Mouse (Mus musculus): Measurements from ENCODE around the gene Ndufb2. TPM values are rescaled to one million over a fixed set of nuclear protein-coding genes. Genes with fewer than 3 reads are reported as not detected.

Ndufb2 gene
- polyA plus RNA-seq, 1 experiment from 2014 or later = 395 TPM

Other genes with a start within 250 kb of the Ndufb2 start
- 49.6 and 54.7 TPM in 2 replicates for gene Slc37a3, start 214.9 kb upstream of the Ndufb2 start, polyA plus RNA-seq (2014; fragmentation: Nextera tagmentation; extraction: Ambion mirVana)
- 4.8 and 5.0 TPM in 2 replicates for gene Rab19, start 211.4 kb upstream of the Ndufb2 start, polyA plus RNA-seq (2014; fragmentation: Nextera tagmentation; extraction: Ambion mirVana)
- gene Mkrn1, start 172.1 kb upstream of the Ndufb2 start, polyA plus RNA-seq (2014; fragmentation: Nextera tagmentation; extraction: Ambion mirVana) = 56.3 and 58.3 TPM in 2 replicates
- 22.2 and 23.6 TPM in 2 replicates for gene Dennd2a, start 34.7 kb upstream of the Ndufb2 start, polyA plus RNA-seq (2014; fragmentation: Nextera tagmentation; extraction: Ambion mirVana)
- 28.1 and 29.5 TPM in 2 replicates for gene Adck2, start 18.7 kb upstream of the Ndufb2 start, polyA plus RNA-seq (2014; fragmentation: Nextera tagmentation; extraction: Ambion mirVana)
- 0.50 and 0.62 TPM in 2 replicates for gene Gm42420, start 6.8 kb upstream of the Ndufb2 start, polyA plus RNA-seq (2014; fragmentation: Nextera tagmentation; extraction: Ambion mirVana)
- 19.0 and 19.8 TPM in 2 replicates for gene Braf, start 132.9 kb downstream of the Ndufb2 start, polyA plus RNA-seq (2014; fragmentation: Nextera tagmentation; extraction: Ambion mirVana)
- 190 and 207 TPM in 2 replicates for gene Mrps33, start 218.4 kb downstream of the Ndufb2 start, polyA plus RNA-seq (2014; fragmentation: Nextera tagmentation; extraction: Ambion mirVana)